Mouse (Mus musculus) lung, postnatal 0 days (tissue): ENCODE data around the gene Tbrg4. TPM values are rescaled to one million over a fixed set of nuclear protein-coding genes. Genes with fewer than 3 reads are reported as not detected.
A peak's percentile ranks its signal among the peaks of the same experiment; 100 is the strongest.

ENCODE experiments used
- ATAC-seq: fragments of 200-750 bp; cut with Nextera tagmentation; 2 replicates; pipeline ENCODE4 v1.8.0; 2017; ENCODE audit warnings: moderate library complexity
- DNase-seq: peaks from one replicate; pipeline ENCODE4 v3.0.0-alpha.2; 2016; ENCODE audit warnings: low spot score
- H3K27ac ChIP-seq: fragments of 300-500 bp; sonication (generic); 2 replicates; pipeline ENCODE4 v1.5.1; 2014; ENCODE audit warnings: antibody characterized with exemption, mild to moderate bottlenecking, low read length, mixed read lengths
- H3K27me3 ChIP-seq: fragments of 300-500 bp; sonication (generic); replicated peaks from 2 replicates; pipeline ENCODE4 v1.6.1; 2014; ENCODE audit warnings: low read length, mixed read lengths; ENCODE audit not compliant: insufficient read depth
- H3K36me3 ChIP-seq: fragments of 300-500 bp; sonication (generic); 2 replicates; pipeline ENCODE4 v1.6.1; 2014; ENCODE audit warnings: low read length, mixed read lengths; ENCODE audit not compliant: insufficient read depth
- H3K4me1 ChIP-seq: fragments of 300-500 bp; sonication (generic); 2 replicates; pipeline ENCODE4 v1.6.1; 2014; ENCODE audit warnings: antibody characterized with exemption, low read depth, low read length, mixed read lengths; ENCODE audit not compliant: insufficient read depth
- H3K4me2 ChIP-seq: fragments of 300-500 bp; sonication (generic); replicated peaks from 2 replicates; pipeline ENCODE4 v1.6.1; 2014; ENCODE audit warnings: low read depth, mild to moderate bottlenecking, low read length, moderate library complexity, mixed read lengths
- H3K4me3 ChIP-seq: fragments of 300-500 bp; sonication (generic); 2 replicates; pipeline ENCODE4 v1.5.1; 2014; ENCODE audit warnings: low read depth, low read length
- H3K9ac ChIP-seq: fragments of 300-500 bp; sonication (generic); replicated peaks from 2 replicates; pipeline ENCODE4 v1.6.1; 2014; ENCODE audit warnings: low read depth, mild to moderate bottlenecking
- H3K9me3 ChIP-seq: fragments of 300-500 bp; sonication (generic); 2 replicates; pipeline ENCODE4 v1.6.1; 2016; ENCODE audit warnings: low read length, mixed read lengths
- CTCF ChIP-seq: IDR thresholded peaks from 2 replicates; pipeline ENCODE4 v1.5.1; 2016; ENCODE audit warnings: antibody characterized with exemption, mild to moderate bottlenecking
- EP300 ChIP-seq: IDR thresholded peaks from 2 replicates; pipeline ENCODE4 v1.6.1; 2016; ENCODE audit warnings: antibody characterized with exemption, mild to moderate bottlenecking, control low read depth
- WGBS: fragments of 180-500 bp; shearing (Covaris S2); extraction: QIAGEN DNeasy Blood & Tissue Kit; methylation state at CpG from one replicate; pipeline ENCODE4 v1.1.7; 2014; 5-methylcytosine and 5-hydroxymethylcytosine counted together
- polyA plus RNA-seq: library from polyadenylated mRNA; unstranded; fragments of >200 nt; fragmentation: Nextera tagmentation; extraction: Ambion mirVana; gene quantifications from 2 replicates; pipeline ENCODE4 v1.2.1, GENCODE M21; 2015

The Tbrg4 gene
- polyA plus RNA-seq, 1 experiment from 2014 or later = 10.9 TPM

DNA sequence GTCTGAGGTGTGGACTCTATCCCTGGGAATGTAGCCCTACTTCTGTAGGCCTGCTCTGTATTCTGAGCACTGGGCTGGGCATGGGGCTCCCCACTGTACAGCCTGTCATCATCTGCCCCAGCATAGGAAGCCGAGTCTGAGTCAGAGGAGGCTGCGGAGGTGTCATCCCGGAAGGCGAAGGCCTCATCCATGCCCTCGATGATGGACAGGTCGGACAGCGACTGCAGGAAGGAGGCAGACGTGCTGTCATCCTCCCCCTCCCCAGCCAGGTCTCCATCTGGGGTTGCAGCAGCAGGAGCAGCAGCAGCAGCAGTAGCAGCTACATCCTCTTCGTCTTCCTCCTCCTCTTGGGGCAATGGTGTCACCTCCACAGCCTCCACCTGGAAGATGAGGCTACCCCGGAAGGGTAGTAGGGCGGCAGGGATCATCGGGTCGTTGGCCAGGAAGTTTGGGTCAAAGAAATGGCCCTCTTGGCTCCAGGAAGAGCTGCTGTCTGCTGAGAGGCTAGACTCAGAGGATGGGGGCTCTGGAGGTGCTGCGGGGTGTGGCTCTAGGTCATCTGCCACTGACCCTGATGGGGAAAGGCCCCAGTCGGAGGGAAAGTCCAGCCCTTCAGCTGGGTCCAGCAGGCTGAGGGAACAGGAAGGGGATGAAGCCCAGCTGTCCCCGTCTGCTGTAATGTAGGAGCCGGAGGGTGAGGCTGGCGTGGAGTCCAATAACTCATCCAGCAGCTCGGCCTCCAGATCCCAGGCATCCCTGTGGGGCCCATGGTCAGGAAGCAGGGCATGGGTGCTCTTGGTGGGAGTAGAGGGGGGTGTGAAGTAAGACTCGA, 24.0 kb downstream of the Tbrg4 start:
- Histone ChIP-seq H3K36me3 (0 out of 2 replicates have a peak, but pooled peaks cover under 1% of the 10 kb centered on the region), H3K9me3 (no peaks in the 10 kb centered on the region), H3K27ac (no peak overlapping the region), H3K4me3 (no peak overlapping the region), H3K4me2 (no peak overlapping the region), H3K9ac (no peak overlapping the region), H3K4me1 (peaks cover 11% of the 10 kb centered on the region; the same call in 1 of the 2 replicates), H3K27me3 (peaks cover 4% of the 10 kb centered on the region; the same call in 1 of the 2 replicates)
- DNase-seq (no peak), ATAC-seq (no peak)
- 67% methylated on average over 20 of the region's 20 CpGs for WGBS
- TF ChIP-seq EP300 (no peak), CTCF (no peak)

DNA sequence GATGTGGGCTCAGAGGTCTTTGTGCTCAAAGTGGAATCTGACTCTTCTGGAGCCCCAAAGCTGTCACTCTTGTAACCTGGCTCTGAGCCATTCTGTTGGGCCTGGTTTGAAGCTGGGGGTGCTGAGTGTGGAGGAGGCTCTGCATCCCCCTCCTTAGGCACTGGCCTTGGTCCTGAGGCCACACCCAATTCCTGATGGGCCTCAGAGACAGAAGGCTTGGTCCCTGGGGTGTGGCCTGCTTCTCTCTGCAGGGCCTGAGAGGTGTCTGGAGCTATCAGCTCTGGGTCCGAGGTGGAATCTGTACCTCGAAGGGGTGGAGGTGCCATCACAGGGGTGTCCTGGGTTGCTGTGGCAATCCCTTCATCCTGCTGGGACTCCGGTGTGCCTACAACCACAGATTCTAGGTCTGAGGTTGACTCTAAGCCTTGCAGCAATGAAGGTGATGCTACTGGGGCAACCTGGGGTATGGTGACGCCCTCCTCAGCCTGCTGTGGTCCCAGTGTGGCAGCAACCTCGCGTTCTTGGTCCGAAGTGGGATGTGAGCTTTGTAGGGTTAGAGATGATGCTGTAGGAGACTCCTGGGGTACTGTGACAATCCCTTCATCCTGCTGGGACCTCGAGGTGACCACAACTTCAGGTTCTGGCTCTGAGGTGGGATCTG, 25.5 kb downstream of the Tbrg4 start:
- Histone ChIP-seq H3K4me1 (peaks cover 11% of the 10 kb centered on the region; the same call in 1 of the 2 replicates), H3K27ac (no peak overlapping the region), H3K36me3 (peaks cover 14% of the 10 kb centered on the region; the same call in 1 of the 2 replicates), H3K4me3 (no peak overlapping the region), H3K9ac (no peak overlapping the region), H3K9me3 (no peaks in the 10 kb centered on the region), H3K4me2 (no peak overlapping the region), H3K27me3 (no peaks in the 10 kb centered on the region; the same call in 1 of the 2 replicates)
- WGBS = 82% methylated on average over 8 of the region's 8 CpGs
- TF ChIP-seq CTCF = no peak
- no peak for TF ChIP-seq EP300
- ATAC-seq (no peak), DNase-seq (no peak)

DNA sequence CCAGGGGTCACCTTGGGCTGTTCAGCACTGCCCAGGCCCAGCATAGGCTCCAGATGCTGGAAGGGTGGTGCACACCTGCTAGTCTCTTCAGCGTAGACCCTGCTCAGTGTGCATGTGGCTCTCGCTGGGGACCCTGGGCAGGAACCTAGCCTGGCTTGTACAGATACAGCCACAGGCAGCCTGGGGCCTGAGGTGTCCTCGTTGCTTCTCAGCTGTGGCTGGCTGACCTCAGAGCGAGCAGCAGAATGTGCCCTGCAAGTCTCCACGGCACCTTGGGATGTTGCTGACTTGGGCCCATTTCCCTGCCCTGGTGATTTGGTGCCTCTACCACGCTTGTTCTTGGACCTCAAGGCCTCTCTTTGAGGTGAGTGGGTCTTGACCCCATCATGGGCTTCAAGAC, 26.0 kb downstream of the Tbrg4 start:
- no peak overlapping the region for H3K9ac ChIP-seq
- TF ChIP-seq EP300 (no peak), CTCF (no peak)
- peaks cover 20% of the 10 kb centered on the region; the same call in 1 of the 2 replicates for H3K36me3 ChIP-seq
- H3K4me1 ChIP-seq = peaks cover 11% of the 10 kb centered on the region; the same call in 1 of the 2 replicates
- no peak overlapping the region for H3K27ac ChIP-seq
- 90% methylated on average over 6 of the region's 6 CpGs for WGBS
- no peak for DNase-seq
- no peaks in the 10 kb centered on the region for H3K27me3 ChIP-seq
- no peak overlapping the region for H3K4me3 ChIP-seq
- ATAC-seq = no peak
- no peaks in the 10 kb centered on the region for H3K9me3 ChIP-seq
- no peak overlapping the region for H3K4me2 ChIP-seq

DNA sequence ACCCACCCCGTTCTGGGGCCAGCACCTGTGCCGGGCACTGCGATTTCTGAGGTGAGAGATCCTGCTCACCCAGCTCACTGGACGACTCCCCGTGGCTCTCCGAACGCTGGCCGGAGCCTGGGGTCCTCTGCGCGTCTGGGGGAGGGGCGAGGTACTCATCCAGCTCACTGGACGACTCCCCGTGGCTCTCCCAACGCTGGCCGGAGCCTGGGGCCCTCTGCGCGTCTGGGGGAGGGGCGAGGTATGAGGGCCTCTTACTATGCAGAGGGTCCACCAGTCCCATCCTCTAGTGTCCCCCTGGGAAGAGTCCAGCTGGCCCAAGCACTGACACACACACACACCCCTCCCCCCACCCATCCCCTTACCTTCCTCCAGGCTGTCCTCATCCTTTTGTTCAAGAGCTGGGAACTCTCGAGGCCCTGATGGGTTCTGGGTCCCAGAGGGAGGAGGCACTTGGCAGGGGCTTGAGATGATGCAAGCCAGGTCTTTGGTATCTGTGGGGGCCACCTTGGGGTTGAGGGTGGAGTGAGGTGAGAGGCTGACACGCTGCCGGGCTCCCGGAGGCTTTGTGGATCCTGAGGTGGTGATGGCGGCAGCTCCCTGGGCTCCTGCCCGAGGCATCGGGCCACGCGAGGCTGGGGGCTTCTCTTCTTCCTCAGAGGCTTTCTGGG, 26.7 kb downstream of the Tbrg4 start:
- H3K36me3 ChIP-seq = peaks cover 24% of the 10 kb centered on the region
- DNase-seq (no peak), ATAC-seq (no peak)
- no peaks in the 10 kb centered on the region for H3K9me3 ChIP-seq
- H3K27ac ChIP-seq = no peak overlapping the region
- WGBS = 29% methylated on average over 27 of the region's 27 CpGs
- no peak overlapping the region for H3K4me3 ChIP-seq
- H3K27me3 ChIP-seq = no peaks in the 10 kb centered on the region
- no peak overlapping the region for H3K9ac ChIP-seq
- no peak for TF ChIP-seq CTCF
- TF ChIP-seq EP300 = no peak
- peaks cover 9% of the 10 kb centered on the region; the same call in 1 of the 2 replicates for H3K4me1 ChIP-seq
- H3K4me2 ChIP-seq = 0 out of 2 replicates have a peak overlapping the region, but pooled peaks have one; percentile 6

DNA sequence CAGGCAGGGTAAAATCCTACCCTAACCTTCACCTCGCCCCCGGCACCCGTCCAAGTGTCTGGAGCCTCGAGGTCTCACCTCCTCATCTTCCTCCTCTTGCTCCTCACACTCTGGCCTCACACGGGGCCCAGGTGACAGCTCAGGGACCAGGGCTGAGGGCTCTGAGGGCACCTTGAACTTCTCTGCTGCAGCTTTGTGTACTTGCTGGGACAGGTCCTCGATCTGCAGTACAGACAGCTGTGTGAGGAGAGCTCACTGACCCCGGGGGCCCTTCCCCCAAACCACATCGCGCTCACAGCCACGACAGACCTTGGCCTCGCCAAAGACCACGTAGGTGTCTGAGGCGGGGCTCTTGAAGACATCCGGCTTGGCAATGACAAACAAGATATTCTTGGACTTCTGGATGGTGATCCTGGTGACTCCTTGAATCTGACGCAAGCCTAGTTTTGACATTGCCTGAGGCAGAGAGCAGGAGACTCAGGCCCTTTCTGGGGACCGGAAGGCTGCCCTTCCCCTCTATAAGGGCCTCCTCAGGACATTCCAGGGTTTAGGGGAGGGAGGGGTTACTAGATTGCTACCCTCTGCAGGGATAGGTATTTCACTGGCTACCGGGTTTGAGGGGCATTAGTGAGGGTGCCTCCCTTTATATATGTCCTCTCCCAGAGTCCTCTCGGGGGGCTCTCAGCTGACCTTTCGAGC, 27.5 kb downstream of the Tbrg4 start:
- 0 out of 2 replicates have a peak overlapping the region, but pooled peaks have one; percentile 6 for H3K4me2 ChIP-seq
- peaks cover 32% of the 10 kb centered on the region for H3K36me3 ChIP-seq
- H3K4me3 ChIP-seq = no peak overlapping the region
- no peaks in the 10 kb centered on the region for H3K27me3 ChIP-seq
- 39% methylated on average over 19 of the region's 19 CpGs for WGBS
- no peak overlapping the region for H3K9ac ChIP-seq
- no peaks in the 10 kb centered on the region for H3K9me3 ChIP-seq
- peaks cover 3% of the 10 kb centered on the region; the same call in 1 of the 2 replicates for H3K4me1 ChIP-seq
- ATAC-seq = peak; percentile 79
- H3K27ac ChIP-seq = peak overlapping the region; percentile 59; the same call in 1 of the 2 replicates
- no peak for TF ChIP-seq CTCF
- no peak; the same call in 1 of the 2 replicates for TF ChIP-seq EP300
- DNase-seq = peak; percentile 80
